Mouse (Mus musculus): Measurements from ENCODE around the gene Elovl7.

Gene Elovl7

DNA sequence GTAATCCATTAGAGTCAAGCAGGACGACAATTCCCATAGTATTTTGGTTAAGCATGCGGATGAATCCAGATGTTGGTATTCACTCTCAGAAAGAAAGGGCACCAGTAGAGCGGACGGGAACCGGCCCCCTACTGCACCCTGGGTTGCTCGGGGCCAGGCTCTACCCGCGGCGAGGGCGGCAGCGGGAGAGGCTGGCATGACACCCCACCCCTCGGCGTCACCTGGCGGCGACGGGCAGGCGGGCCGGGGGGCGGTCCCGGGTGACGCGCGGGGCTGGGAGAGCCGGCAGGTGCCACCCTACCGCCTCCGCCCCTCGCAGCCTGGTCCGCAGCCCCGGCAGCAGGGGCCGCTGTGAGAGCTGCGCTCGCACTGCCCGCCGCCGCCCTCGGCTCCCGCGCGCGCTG is at the start of gene Elovl7:
Gene Elovl7, plus strand, starts transcription at position 324 of the 404 bp plus-strand sequence.
- no peak for DNase-seq (ENCODE audit: low read depth)

DNA sequence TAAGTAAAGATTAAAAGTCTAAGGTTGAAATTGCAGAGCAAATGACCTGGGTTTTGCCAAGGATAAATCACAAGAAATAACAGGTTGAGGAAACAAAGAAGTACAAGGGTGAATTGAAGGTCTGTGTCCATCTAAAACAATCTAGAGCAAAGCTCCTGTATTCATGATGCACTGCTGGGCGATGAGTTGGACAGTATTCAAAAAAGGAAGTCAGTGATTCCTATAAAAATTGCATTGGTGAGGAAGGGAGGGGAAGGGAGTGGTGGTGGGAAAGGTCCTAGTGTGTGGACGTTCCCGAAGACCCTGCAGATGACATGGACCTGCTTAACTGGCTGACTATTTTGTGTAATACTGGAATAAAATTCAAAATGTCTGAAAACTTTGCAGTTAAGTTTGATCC is 49.6 kb upstream of the Elovl7 start:
- DNase-seq (ENCODE audit: low read depth), result no peak

DNA sequence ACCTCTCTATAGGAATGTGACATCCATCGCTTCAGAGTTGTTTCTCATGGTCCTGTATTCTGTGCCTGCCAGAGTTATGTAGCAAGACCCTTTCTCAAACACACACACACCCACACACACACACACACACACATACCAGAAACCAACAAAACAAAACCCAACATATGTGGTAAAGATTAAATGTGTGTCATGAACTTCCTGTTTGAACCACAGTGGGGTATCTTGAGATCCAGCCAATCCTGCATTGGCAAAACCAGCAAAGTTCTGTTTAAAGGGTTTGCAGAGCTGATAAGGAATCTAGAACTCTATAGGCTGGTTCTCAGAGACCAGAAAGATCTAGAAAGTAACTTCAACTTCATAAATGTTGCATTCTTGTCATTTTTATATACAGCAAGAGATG is 44.2 kb upstream of the Elovl7 start:
- no peak for DNase-seq (ENCODE audit: low read depth)

DNA sequence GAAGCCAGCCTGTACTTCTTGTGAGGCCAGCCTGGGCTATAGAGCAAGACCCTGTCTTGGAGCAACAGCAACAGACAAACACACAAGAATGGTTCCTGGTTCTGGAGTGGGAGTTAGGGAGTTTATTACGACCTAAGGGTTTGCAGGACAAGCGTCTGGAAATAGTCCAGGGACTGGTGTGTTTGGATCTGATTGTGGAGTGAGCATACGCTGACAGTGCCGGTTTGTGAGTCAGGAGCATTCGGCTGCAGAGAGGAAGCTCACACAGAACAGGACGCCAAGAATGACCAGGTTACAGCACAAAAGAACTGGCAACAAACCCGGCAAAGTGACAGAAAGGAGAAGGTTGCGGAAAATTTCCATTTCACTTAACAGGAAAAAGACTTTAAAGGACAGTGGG is 43.7 kb upstream of the Elovl7 start:
- DNase-seq (ENCODE audit: low read depth), result no peak

DNA sequence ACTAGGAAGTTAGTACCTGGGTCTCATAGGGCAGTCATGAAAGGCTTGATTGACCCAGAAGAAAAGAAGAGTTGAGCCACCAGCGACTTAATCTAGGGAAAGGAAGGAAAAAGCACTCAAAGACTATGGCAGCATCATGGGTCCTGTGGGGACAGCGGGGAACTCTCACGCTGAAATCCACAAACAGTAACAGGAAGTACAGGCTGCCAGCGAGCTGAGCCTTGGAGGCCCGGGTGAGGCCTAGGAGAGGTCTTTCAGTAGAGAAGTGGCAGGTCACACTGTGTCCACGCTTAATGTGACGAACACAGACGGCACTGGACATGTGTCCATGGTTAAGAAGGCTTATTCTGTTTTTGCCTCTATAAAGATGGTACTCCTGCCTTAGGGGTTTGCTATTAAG is 34.6 kb upstream of the Elovl7 start:
- no peak for DNase-seq (ENCODE audit: low read depth)

DNA sequence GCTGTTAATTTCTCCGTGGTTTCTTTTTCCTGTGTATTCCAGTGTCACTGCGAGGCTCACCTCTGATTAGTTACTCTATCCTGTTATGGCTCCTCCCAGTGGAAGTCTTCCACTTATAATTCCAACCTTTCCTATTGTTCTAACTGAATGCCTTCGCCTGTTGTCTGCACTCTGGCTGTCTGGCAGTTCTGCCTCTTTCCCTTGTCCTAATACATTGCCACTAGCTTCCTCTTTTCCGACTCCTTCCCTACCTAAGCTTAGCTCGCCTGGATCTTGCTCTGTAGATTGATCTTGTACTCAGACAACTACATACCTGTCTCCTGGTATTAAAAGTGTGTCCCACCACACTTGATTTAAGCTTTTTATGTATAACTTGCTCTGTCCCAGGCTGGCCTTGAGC is 33.4 kb upstream of the Elovl7 start:
- no peak for DNase-seq (ENCODE audit: low read depth)

DNA sequence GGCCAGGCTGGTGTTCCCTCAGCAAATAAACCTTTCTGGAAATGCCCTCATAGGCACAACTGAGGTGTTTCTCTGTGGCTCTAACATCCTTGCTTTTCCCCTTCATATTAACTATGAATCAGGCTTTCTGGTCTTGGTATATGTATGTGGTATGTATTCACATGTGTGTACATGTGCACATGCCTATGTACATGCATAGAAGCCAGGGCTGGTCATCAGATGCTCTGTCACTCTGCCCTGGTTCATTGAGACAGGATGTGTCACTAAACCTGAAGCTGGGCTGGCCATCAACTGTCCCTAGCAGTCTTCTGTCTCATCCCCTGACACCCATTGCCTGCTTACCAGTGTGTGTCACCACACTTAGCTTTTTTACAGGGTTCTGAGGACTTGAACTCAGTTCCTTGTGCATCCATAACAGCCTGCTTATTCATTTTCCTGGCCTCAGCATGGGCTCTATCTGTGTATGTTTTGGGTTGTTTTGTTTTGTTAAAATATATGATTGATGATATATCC is 29.4 kb upstream of the Elovl7 start:
- DNase-seq (ENCODE audit: low read depth), result no peak

DNA sequence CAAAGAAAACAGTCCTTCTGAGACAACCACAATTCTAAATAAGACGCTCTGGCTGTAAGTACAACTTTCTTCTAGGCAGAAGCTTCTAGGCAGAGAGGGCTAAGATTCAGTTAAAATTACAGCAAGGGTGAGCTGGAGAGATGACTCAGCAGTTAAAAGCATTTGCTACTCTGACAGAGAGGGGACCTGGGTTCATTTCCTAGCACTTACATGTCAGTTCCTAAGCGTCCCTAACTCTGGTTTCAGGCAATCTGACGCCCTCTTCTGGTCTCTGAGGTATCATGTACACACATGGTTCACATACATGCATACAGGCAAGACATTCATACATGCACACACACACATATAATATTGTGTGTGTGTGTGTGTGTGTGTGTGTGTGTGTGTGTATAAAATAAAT is 28.7 kb upstream of the Elovl7 start:
- no peak for DNase-seq (ENCODE audit: low read depth)

DNA sequence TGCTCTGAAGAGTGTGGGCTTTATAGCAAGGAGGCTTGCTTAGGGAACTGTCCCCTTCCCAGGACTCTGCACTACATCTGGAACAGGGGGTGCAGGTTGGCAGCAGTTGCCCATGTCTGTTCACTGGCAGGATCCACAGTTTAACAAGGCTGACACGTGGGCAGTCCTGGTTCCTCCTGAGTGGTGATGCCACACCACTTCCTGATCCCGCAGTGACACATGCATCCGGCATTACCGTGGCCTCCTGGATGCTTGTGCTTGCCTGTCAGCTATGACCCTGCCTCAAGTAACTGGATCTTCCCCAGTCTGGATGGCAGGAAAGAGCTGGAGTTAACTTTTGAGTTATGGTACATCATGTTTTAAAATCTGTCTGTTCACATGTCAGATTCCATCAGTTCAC is 26.2 kb upstream of the Elovl7 start:
- no peak for DNase-seq (ENCODE audit: low read depth)

DNA sequence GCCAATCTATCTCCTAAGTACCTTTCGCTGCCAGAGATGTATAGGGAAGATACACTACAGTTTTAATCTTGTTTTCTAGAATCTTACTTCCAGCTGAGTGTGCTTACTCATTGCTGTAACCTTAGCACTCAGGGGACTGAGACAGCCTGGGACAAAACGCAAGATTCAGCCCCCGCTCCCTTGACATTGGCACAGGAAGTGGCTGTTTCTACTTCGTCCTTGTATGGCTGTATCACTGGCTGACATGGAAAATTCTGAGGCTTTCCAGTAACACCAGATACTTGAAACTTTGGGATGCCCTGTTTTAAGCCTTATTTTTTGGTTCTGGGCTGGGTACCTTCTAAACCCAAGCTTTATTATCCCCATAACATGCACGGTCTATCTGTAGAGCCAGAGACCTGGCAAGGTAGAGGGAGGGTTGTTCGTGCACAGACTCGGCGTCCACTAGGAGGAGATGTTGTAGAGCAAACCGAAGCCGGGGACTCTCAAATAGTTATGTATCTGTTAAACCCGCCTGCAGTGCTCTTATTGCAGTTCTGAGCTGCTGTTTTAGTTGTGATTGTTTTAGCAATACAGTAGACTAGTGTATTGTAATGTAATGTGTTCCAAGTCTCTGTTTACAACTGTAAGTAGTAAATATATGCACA is 23.0 kb upstream of the Elovl7 start:
- peak; percentile 85 for DNase-seq (ENCODE audit: low read depth)

DNA sequence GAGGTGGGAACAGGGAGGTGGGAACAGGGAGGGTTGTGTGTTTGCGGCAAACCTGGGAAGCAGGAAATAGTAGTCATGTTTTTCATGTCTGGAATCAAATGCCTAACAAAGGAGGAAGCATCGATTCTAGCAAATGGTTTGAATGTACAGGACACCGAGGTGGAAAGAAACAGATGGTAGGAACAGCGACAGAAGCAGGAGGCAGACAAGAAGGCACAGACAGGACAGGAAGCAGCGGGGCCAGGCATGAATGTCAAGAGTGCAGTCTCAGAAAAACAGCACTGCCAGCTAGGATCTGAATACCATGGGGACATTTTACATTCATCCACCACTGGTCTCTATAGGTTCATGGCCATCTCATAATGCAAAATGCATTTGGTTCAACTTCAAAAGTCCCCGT is 18.7 kb upstream of the Elovl7 start:
- DNase-seq (ENCODE audit: low read depth), result no peak

DNA sequence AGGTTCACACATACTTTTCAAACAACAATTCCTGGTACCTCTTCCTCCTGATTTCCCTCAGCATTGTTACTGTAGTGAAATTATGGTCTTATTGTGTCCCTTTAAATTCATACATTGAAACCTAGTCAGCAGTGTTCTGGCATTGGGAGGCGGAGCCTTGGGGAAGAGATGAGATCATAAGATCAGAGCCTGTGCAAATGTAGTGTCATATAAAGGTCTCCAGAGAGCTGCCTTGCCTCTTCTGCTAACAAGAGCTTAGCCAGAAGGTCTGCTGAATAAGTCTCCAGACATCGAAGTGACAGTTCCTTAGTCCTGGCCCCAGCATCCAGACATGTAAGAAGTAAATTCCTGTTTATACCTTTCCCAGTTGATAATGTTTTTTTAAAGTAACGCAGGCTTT is 9.3 kb upstream of the Elovl7 start:
- DNase-seq (ENCODE audit: low read depth), result no peak

DNA sequence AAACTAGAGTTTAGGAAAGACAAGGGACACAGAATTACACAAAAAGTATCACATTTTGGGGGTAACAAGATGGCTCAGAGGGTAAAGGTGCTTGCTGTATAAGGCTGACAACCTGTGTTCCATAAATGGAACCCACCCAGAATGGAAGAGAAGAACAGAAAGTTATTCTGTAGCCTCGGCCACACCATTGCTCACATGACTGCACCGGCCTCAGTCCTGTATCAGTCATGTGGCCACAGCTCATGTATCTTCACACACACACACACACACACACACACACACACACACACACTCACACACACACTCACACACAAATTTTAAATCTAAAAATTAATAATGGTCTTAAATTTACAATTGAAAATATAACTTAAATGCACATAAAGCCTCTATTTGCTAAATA is 6.8 kb upstream of the Elovl7 start:
- DNase-seq (ENCODE audit: low read depth), result no peak

DNA sequence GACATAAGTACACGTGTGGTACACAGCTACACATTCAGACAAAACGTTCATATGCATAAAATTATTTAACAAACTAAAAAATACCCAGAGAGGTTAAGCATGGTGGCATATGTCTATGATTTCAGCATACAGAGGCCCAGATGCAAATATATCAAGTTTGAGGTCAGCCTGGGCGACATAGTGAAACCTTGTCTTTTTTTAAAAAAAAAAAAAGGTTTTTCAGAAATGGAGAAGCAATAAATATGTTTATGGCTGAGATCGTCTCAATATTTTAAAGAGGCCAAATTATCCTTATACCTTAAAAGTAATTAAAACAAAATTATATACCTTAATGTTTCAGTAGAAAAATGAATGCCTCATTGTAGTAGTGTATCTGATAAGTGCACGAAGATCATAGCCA is 6.1 kb upstream of the Elovl7 start:
- no peak for DNase-seq (ENCODE audit: low read depth)

DNA sequence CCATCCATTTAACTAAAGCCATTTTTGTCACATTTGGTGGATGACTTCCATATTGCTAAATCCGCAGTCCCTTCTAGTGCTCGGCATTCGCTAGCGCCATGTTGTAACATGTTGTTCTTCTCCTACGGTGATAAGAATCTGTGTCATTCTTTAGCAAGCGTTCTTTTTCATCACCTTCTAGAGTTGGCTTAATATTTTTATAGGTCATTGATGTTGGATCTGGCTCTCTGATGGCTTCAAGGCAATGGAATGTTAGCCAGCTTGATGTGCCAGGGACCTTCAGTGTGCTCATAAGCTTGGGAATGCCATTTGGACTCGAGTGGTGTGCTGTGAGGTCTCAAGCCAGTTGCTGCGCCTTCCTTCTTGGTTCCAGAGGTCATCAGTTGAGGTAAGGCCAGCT is 3.2 kb upstream of the Elovl7 start:
- no peak for DNase-seq (ENCODE audit: low read depth)

DNA sequence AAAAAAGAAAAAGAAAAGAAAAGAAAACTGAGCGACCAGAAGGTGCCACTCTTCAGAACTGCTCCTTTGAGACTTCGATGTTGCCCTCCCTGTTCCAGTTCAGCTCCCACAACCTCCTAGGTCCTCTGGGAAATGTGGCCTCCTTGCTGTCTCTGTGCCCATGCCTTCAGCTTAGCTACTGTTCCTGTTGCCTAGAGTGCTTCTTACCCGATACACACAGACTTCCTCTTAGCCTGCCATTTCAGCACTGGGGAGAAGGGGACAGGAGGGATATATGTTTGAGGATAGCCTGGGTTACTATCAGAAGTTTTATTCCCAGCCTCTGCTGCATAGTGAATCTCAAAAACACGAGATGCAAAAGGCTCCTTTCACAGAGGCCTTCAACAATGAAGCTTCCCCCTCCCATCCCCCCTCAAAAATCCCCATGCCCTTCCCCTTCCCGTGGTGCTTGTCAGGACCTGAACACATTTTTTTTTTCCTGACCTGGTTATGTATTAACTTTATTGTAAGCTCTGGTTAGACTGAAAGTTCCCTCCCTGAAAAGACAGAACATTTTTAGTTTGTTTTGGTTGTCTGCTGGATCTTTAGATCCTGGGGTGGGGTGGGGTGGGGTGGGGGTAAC is 1.7 kb upstream of the Elovl7 start:
- DNase-seq (ENCODE audit: low read depth), result no peak

DNA sequence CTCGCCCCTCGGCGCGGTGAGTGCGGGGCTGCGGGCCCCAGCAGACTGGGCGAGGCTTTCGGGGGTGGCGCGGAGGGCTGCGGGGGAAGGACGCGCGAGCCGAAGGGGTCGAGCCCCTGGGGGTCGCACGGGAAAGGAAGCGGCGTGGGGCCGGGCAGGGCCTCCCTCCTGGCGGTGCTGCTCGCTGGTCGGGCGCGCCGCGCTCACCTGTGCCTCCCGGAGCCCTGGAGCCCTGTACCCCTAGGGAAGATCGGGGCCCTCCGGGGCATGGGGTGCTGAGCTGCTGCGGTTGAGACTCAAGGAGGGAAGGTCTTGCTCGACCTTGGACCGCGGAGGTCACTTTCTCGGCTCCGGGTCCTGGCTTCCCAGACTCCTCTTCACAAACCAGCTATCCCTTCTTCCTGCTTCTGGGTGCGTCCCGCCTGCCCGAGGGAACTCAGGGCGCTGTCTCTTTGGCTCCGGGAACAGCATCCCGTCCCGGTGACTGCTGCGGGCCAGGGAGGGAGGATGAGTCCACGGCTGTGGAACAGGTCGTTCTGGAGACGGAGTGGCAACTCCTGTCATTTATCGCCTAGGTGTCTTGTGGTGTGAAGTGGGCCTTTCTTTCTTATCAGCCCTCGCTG is 392 bp downstream of the Elovl7 start:
- no peak for DNase-seq (ENCODE audit: low read depth)

DNA sequence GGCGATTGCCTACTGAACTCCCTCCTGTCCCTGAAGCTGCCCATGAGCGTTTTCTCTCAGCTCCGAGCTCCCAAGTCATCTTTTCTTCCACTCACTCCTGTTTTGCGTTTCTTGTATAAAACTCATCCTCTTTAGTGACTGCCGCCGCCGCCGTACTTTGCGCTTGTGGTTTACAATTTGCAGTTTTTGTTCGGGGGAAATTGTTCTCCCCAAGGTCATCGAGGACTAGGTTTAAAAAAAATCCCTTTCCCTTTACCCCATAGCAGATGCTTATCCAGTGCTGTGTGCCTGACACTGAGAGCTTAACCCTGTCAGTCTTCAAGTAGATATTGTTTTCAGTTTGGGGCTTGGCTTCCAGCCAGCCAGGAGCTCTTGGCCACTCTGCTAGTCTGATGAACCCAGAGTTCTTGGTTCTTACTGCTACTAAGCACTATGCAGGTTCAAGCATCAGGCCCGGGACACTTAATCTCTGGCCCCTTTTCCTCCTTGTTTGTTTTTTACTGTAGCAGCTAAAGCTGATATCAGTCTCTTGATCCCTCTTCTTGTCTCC is 1.1 kb downstream of the Elovl7 start:
- no peak for DNase-seq (ENCODE audit: low read depth)

DNA sequence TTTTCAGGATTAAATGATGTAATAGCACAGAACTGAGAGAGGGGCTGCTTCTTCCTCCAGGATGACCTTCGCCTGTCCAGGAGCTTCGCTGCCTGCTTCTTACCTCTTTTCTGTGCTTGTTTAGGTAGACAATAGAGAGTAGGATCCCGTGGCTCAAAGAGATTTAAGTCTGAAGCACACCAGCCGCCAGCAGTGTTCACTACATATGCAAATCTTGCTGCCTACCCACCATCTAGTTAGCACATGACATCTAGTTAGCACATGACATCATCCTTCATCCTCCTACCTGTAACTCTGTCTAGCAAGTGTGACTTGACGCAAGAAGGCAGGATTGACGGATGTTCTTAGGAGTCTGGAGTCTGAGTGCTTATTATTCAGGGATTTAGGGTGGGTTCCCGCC is 5.6 kb downstream of the Elovl7 start:
- DNase-seq (ENCODE audit: low read depth), result no peak

DNA sequence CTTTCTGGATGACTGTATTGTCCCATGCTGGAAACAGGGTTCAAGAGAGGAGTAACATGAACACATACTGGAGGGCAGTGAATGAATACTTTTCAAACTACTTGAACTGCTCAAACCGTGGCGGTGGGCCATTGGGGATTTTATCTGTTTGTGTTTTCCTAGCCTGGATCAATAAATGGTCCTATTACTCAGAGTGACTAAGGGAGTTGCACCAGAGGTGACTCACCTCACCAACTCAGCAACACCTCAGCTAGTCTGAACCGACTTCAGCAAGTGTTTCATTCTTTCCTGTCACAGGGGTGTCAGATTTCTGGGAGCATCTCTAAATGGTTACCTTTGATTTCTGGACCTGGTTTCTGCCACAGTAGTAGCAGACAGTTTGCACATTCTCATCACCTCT is 15.0 kb downstream of the Elovl7 start:
- peak; percentile 79 for DNase-seq (ENCODE audit: low read depth)

DNA sequence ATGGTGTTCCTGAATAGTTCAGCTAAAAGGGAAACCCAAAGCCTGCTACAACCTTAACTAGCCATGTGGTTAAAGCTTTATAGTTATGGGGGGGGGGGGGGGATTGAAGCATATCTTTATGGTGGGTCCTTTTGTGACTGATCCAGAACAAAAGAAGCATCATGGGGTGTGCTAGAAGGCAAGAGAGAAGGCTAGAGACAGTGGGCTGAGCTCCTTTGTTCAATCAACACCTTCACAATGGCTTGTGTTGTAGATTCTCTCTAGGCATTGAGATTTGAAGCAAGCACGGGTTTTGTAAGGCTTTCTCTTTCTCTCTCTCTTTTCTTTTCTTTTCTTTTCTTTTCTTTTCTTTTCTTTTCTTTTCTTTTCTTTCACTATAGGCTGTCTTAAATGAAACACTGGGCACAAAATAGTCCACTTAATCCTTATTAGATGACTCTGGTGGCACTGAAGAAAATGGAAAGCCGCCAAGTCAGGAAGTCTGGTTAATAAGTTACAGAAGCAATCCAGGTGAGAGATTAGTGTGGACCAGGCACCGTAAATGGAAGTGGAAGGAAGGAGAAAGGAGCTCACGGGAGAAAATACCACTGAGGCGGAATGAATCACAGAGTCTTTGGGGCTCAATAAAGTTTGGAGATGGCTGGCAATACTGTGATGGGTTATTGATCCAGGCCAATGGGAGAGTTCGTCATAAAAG is 15.6 kb downstream of the Elovl7 start:
- DNase-seq (ENCODE audit: low read depth), result no peak

DNA sequence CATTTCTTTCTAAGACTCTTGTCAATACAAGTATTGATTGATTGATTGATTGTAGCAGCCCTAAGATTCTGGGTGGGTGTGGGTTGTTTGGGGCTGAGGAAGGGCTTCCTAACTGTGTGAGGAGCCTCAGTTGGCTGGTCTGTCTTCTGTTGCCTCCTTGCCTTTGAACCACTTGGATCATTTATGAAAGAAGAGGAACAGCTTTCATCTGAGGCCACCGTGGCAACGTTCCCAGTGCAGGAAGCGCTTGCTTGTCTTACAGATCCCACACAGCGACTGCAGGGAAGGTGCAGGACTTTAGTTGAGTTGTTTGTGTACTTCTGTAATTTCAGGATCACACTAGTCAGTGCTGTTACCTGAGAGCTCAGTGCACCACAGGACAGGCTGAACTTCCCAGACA is 25.8 kb downstream of the Elovl7 start:
- no peak for DNase-seq (ENCODE audit: low read depth)

DNA sequence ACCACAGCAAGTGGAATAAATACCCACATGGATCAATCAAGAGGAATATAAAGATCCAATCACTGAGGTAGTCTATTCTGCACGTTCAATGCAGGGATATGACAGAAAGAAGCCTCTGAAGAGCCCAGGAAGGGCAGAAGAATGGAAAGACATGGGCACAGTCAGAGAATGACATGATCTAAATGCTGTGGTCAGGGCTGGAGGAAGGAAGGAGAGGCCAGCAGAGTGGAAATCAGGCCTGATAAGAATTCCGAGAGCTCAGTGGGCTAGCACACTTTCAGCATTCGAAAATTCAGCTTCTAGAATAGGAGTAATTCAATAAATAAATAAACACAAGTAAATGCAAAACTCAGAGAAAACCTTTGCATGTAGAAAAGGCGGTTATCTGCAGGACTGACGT is 27.5 kb downstream of the Elovl7 start:
- DNase-seq (ENCODE audit: low read depth), result no peak

Measured in NIH3T3 (cell line).